Mouse (Mus musculus) MEL (cell line): ENCODE data around the gene Aurkaip1. TPM values are rescaled to one million over a fixed set of nuclear protein-coding genes. Genes with fewer than 3 reads are reported as not detected.

ENCODE experiments used
- DNase-seq: peaks from one replicate; pipeline ENCODE4 v3.0.0; 2011; ENCODE audit warnings: low read depth, low spot score
- H3K27ac ChIP-seq: 2 replicates; pipeline ENCODE4 v1.5.1; 2012; ENCODE audit warnings: low read depth, mild to moderate bottlenecking, control low read depth, low read length, moderate library complexity; ENCODE audit not compliant: control insufficient read depth
- H3K27me3 ChIP-seq, 2 experiments: fragments of 150-350 bp in 1 of 2; sonication (generic) in 1 of 2; 2 replicates each; pipeline ENCODE4 v1.6.1; 2012; ENCODE audit warnings: low read length in 2 of 2, mild to moderate bottlenecking in 2 of 2, improper control_type of control experiment in 1 of 2, moderate library complexity in 1 of 2; ENCODE audit not compliant: insufficient read depth in 2 of 2, control insufficient read depth in 1 of 2
- H3K36me3 ChIP-seq, 2 experiments: 2 replicates each; pipeline ENCODE4 v1.6.1; 2012 to 2014; ENCODE audit warnings: low read length in 2 of 2, improper control_type of control experiment in 1 of 2, inconsistent platforms in 1 of 2, mild to moderate bottlenecking in 1 of 2; ENCODE audit not compliant: insufficient read depth in 2 of 2, control insufficient read depth in 1 of 2
- H3K4me1 ChIP-seq, 2 experiments: fragments of 150-350 bp in 1 of 2; sonication (generic) in 1 of 2; 2 replicates each; pipeline ENCODE4 v1.6.1; 2012; ENCODE audit warnings: low read length in 2 of 2, improper control_type of control experiment in 1 of 2, mild to moderate bottlenecking in 1 of 2; ENCODE audit not compliant: insufficient read depth in 2 of 2, control insufficient read depth in 1 of 2
- H3K4me3 ChIP-seq, 2 experiments: fragments of 150-350 bp in 1 of 2; sonication (generic) in 1 of 2; 2 replicates each; pipeline ENCODE4 v1.5.1; 2012; ENCODE audit warnings: low read depth in 2 of 2, low read length in 2 of 2, mild to moderate bottlenecking in 2 of 2, moderate library complexity in 2 of 2, control low read depth in 1 of 2, improper control_type of control experiment in 1 of 2; ENCODE audit not compliant: control insufficient read depth in 1 of 2, insufficient read depth in 1 of 2
- H3K79me2 ChIP-seq: 2 replicates; pipeline ENCODE4 v1.6.1; 2012; ENCODE audit warnings: mild to moderate bottlenecking, low read length, moderate library complexity; ENCODE audit not compliant: control insufficient read depth, poor library complexity, insufficient read depth
- H3K9ac ChIP-seq: 2 replicates; pipeline ENCODE4 v1.6.1; 2012; ENCODE audit warnings: low read depth, mild to moderate bottlenecking, control low read depth, low read length, moderate library complexity; ENCODE audit not compliant: control insufficient read depth, poor library complexity, severe bottlenecking
- H3K9me3 ChIP-seq: fragments of 150-350 bp; sonication (generic); replicated peaks from 2 replicates; pipeline ENCODE4 v1.6.1; 2012; ENCODE audit warnings: mild to moderate bottlenecking, low read length, improper control_type of control experiment, moderate library complexity; ENCODE audit not compliant: insufficient read depth
- ELF1 ChIP-seq: IDR thresholded peaks from 2 replicates; pipeline ENCODE4 v1.6.1; 2014; ENCODE audit warnings: low read depth, mild to moderate bottlenecking, inconsistent platforms, low read length, improper control_type of control experiment, moderate library complexity
- GATA1 ChIP-seq: IDR thresholded peaks from 2 replicates; pipeline ENCODE4 v1.6.1; 2011; ENCODE audit warnings: low read depth, low read length, improper control_type of control experiment
- HCFC1 ChIP-seq: IDR thresholded peaks from 2 replicates; pipeline ENCODE4 v1.6.1; 2012; ENCODE audit warnings: low read depth, mild to moderate bottlenecking, inconsistent platforms, low read length, improper control_type of control experiment, moderate library complexity
- KAT2A ChIP-seq: conservative IDR thresholded peaks from 2 replicates; pipeline ENCODE4 v1.6.1; 2012; ENCODE audit warnings: low read depth, low read length, improper control_type of control experiment, inconsistent platforms
- MAX ChIP-seq: IDR thresholded peaks from 2 replicates; pipeline ENCODE4 v1.6.1; 2011; ENCODE audit warnings: low read length, improper control_type of control experiment
- MAZ ChIP-seq: IDR thresholded peaks from 2 replicates; pipeline ENCODE4 v1.6.1; 2012; ENCODE audit warnings: low read depth, mild to moderate bottlenecking, inconsistent platforms, low read length, improper control_type of control experiment
- MXI1 ChIP-seq: IDR thresholded peaks from 2 replicates; pipeline ENCODE4 v1.6.1; 2011; ENCODE audit warnings: mild to moderate bottlenecking, low read depth, low read length, improper control_type of control experiment
- NELFE ChIP-seq: IDR thresholded peaks from 2 replicates; pipeline ENCODE4 v1.6.1; 2011; ENCODE audit warnings: low read depth, low read length, improper control_type of control experiment
- NRF1 ChIP-seq: IDR thresholded peaks from 2 replicates; pipeline ENCODE4 v1.6.1; 2014; ENCODE audit warnings: low read depth, mild to moderate bottlenecking, inconsistent platforms, low read length, improper control_type of control experiment, moderate library complexity; ENCODE audit not compliant: poor library complexity, insufficient read depth, severe bottlenecking
- POLR2A ChIP-seq, 2 experiments: IDR thresholded peaks; 2 replicates each; pipeline ENCODE4 v1.6.1; 2011 to 2012; ENCODE audit warnings: low read length in 2 of 2, mild to moderate bottlenecking in 2 of 2, control low read depth in 1 of 2, improper control_type of control experiment in 1 of 2, low read depth in 1 of 2, moderate library complexity in 1 of 2; ENCODE audit not compliant: control insufficient read depth in 1 of 2, insufficient read depth in 1 of 2, poor library complexity in 1 of 2
- POLR2AphosphoS2 ChIP-seq: IDR thresholded peaks from 2 replicates; pipeline ENCODE4 v1.6.1; 2011; ENCODE audit warnings: low read length, improper control_type of control experiment
- RAD21 ChIP-seq: IDR thresholded peaks from 2 replicates; pipeline ENCODE4 v1.6.1; 2011; ENCODE audit warnings: mild to moderate bottlenecking, low read depth, low read length, improper control_type of control experiment
- SIN3A ChIP-seq: IDR thresholded peaks from 2 replicates; pipeline ENCODE4 v1.6.1; 2012; ENCODE audit warnings: low read length, improper control_type of control experiment, inconsistent platforms
- SMC3 ChIP-seq: IDR thresholded peaks from 2 replicates; pipeline ENCODE4 v1.6.1; 2011; ENCODE audit warnings: low read depth, low read length, improper control_type of control experiment
- TBP ChIP-seq: IDR thresholded peaks from 2 replicates; pipeline ENCODE4 v1.8.0; 2011; ENCODE audit warnings: low read depth, low read length, improper control_type of control experiment
- ZMIZ1 ChIP-seq: IDR thresholded peaks from 2 replicates; pipeline ENCODE4 v1.6.1; 2012; ENCODE audit warnings: low read depth, mild to moderate bottlenecking, inconsistent platforms, low read length, improper control_type of control experiment, moderate library complexity
- polyA plus RNA-seq, 2 experiments: library from polyadenylated mRNA; stranded (reverse) in 1 of 2; unstranded in 1 of 2; fragments of >175 nt in 1 of 2; fragments of >200 nt in 1 of 2; gene quantifications; 2 replicates each; pipeline versions ENCODE4 v1.2.1 to v1.2.4; 2012; ENCODE audit warnings: low replicate concordance in 2 of 2, low read depth in 1 of 2; ENCODE audit not compliant: insufficient read length in 2 of 2, insufficient read depth in 1 of 2, missing spikeins in 1 of 2
- total RNA-seq: library from RNA; depleted of rRNA; stranded (reverse); fragments of 300-350 nt; gene quantifications from 2 replicates; pipeline ENCODE4 v1.2.3, GENCODE M21; 2012

The Aurkaip1 gene
- total and polyA plus RNA-seq, 3 experiments = 153 to 203 TPM; not detected in 1

DNA sequence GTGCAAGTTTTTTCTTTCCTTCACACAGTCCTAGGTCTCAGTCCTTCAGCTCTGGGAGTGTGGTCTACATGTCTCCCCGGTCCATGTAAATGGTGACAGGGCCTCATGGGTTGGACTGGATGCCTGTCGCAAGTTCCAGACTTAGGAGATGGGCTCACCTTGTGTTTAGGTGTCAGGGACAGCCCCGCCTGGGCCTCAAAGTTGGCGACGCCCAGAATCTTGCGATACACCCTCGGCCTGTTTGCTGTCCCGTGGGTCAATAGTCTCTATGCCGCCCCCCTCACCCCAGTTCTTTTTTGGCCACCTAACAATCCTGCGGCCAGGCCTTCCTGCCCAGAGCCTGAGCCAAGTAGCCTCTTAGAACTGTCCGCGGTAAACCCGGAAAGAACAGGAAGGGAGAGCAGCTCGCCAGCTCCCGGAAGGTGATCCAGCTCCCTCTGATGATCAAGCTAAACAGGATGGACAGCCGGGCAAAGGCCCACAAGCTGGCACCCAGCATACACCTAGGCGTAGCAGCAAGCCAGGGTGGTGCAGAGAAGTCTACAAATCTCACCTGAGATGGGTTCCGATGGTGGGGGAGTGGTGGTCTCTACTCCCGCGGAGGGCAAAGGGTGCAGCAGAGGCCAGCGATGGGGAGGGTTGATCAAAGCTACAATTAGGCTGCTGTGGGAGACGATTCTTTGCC, 37.7 kb downstream of the Aurkaip1 start:
- no peaks in the 10 kb centered on the region for H3K27me3 ChIP-seq
- peaks cover 0 to 9% of the 10 kb centered on the region in 2 experiments for H3K36me3 ChIP-seq
- H3K9me3 ChIP-seq = no peaks in the 10 kb centered on the region
- no peak for DNase-seq
- H3K79me2 ChIP-seq = peaks cover 27% of the 10 kb centered on the region
- TF ChIP-seq MAZ (no peak; the same call in 1 of the 2 replicates), GATA1 (no peak), RAD21 (no peak), HCFC1 (no peak)
- TF ChIP-seq, all 39 proteins: peak for 0
- Histone ChIP-seq H3K4me3 (peak overlapping the region; percentile 87 to 89), H3K9ac (peak overlapping the region; percentile 79), H3K27ac (peak overlapping the region; percentile 15; the same call in 1 of the 2 replicates), H3K4me1 (peaks cover 4 to 12% of the 10 kb centered on the region in 2 experiments)

DNA sequence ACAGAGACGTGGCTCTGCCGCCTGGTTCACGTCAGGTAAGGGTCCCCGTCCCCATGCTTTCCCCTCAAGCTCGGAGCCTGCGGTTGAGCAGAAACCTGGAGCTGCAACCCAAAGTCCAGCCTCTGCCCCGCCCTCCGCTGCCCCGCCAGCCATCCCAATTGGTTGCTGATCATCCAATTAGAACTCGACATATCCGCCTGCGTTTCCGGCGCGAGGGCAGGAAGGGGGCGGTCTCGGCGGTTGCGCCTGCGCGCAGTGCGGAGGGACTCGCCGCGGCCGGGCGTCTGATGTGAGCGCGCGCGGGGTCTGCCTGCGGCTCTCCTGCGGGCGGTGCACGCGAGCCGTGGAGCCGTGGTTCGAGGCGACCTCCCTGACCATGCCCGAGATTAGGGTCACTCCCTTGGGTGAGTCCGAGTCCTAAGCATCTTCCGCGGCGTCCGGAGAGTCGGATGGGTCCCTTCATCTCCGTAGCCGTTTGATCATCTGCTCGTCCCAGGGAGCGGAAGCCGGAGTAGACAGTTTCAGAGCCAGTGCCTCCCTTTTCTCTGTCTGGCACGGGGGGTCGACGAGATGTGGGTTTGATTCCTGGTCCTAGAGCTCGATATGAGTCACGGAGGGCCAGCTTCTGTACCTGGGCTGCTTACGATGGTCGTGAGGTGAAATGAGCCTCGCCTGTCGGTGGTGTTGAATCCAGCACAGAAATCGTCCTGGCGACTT, 38.4 kb downstream of the Aurkaip1 start, which contains the start of the genes Cptp and Ints11:
Gene Cptp (minus strand): TSS at position 124 of the 717 bp plus-strand sequence.
Gene Ints11 (plus strand): TSS at position 230 of the 717 bp plus-strand sequence.
- Histone ChIP-seq H3K4me3 (peak within 1 kb of the TSS; percentile 89 to 97), H3K9ac (peak within 1 kb of the TSS; percentile 92), H3K9me3 (no peaks in the 10 kb centered on the region), H3K27me3 (no peaks in the 10 kb centered on the region), H3K79me2 (peaks cover 27% of the 10 kb centered on the region), H3K4me1 (peaks cover 4 to 12% of the 10 kb centered on the region in 2 experiments), H3K36me3 (peaks cover 0 to 9% of the 10 kb centered on the region in 2 experiments), H3K27ac (peak within 1 kb of the TSS; percentile 83)
- peak; percentile 96 for DNase-seq
- TF ChIP-seq POLR2A (IDR thresholded peaks at IDR 0.05; ENCODE audit: control insufficient read depth in 1 of 2, insufficient read depth in 1 of 2, low read depth in 1 of 2, low read length in 2 of 2, poor library complexity in 1 of 2) (peak; percentile 96 to 97), ZMIZ1 (peak; percentile 66; the same call in 1 of the 2 replicates), ELF1 (peak; percentile 49; the same call in 1 of the 2 replicates), HCFC1 (peak; percentile 80), SMC3 (no peak), TBP (peak; percentile 67), SIN3A (peak; percentile 52; the same call in 1 of the 2 replicates), KAT2A (no peak; the same call in 1 of the 2 replicates), MXI1 (0 out of 2 replicates have a peak, but pooled peaks have one; percentile 54), NELFE (peak; percentile 98), POLR2AphosphoS2 (peak; percentile 87), MAX (no peak; the same call in 1 of the 2 replicates), NRF1 (peak; percentile 88)
